Mouse (Mus musculus): ENCODE data around the gene Fcor.

- TF ChIP-seq POLR2A (IDR thresholded peaks at IDR 0.05; ENCODE audit: extremely low read depth, insufficient read depth, low read length) (no peak), CTCF (IDR thresholded peaks at IDR 0.05; ENCODE audit: extremely low read depth, insufficient read depth, low read length) (no peak)
Observed at GRCm38 (mm10) chr8:3679656-3680055, 7.5 kb upstream of the Fcor start.
